Mouse (Mus musculus): ENCODE measurements at regions not wholly inside any gene's neighbourhood (a gene's known extent, or its start where the extent isn't known, plus 50 kb on each side); places are given as distances from the start of the nearest gene placed in this dataset.

DNA sequence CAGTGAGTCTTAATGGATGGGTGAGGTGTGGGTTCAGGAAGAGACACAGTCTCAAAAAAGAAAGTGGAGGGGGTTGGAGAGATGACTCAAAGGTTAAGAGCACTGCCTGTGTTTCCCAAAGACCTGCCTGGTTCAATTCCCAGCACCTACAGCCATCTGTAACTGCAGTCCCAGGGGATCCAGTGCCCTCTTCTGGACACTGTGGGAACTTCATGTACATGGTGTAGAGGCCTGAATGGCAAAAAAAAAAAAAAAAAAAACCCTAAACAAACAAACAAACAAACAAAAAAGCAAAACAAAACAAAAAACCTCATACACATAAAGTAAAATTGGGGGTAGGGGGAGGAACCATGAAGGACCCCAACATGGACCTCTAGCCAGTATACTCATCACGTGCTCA, 68.2 kb upstream of the Dhx40 start:
- peak; percentile 44 for DNase-seq (ENCODE audit: low read depth, low spot score)
- H3K27me3 ChIP-seq (ENCODE audit: control insufficient read depth in 1 of 2, insufficient read depth in 2 of 2, low read length in 2 of 2), result no peaks in the 10 kb centered on the region; a peak in 1 of 4 replicates
- no peaks in the 10 kb centered on the region for H3K79me2 ChIP-seq (ENCODE audit: control insufficient read depth, insufficient read depth, low read length, poor library complexity)
- H3K9me3 ChIP-seq (replicated peaks; ENCODE audit: insufficient read depth, low read length), result no peaks in the 10 kb centered on the region
- H3K9ac ChIP-seq (ENCODE audit: control insufficient read depth, low read depth, low read length, poor library complexity, severe bottlenecking), result no peak overlapping the region
- peaks cover 20 to 30% of the 10 kb centered on the region in 2 experiments for H3K4me1 ChIP-seq (ENCODE audit: control insufficient read depth in 1 of 2, insufficient read depth in 2 of 2, low read length in 2 of 2)
- peaks cover 0 to 26% of the 10 kb centered on the region in 2 experiments; a peak in 2 of 4 replicates for H3K36me3 ChIP-seq (ENCODE audit: control insufficient read depth in 1 of 2, insufficient read depth in 2 of 2, low read length in 2 of 2)
- H3K4me3 ChIP-seq (ENCODE audit: control insufficient read depth in 1 of 2, insufficient read depth in 1 of 2, low read depth in 2 of 2, low read length in 2 of 2), result no peak overlapping the region
- TF ChIP-seq CTCF (IDR thresholded peaks at IDR 0.05 in 2 of 3, conservative IDR thresholded peaks at IDR 0.05 in 1 of 3; ENCODE audit: control insufficient read depth in 1 of 3, insufficient read depth in 1 of 3, low read depth in 2 of 3, low read length in 3 of 3, poor library complexity in 1 of 3, severe bottlenecking in 1 of 3) (peak; percentile 53 to 62 (median 56)), SMC3 (IDR thresholded peaks at IDR 0.05; ENCODE audit: low read depth, low read length) (peak; percentile 47), E2F4 (IDR thresholded peaks at IDR 0.05; ENCODE audit: borderline replicate concordance, low read depth, low read length) (no peak), ZC3H11A (IDR thresholded peaks at IDR 0.05; ENCODE audit: low read depth, low read length) (peak; percentile 25; the same call in 1 of the 2 replicates), NRF1 (IDR thresholded peaks at IDR 0.05; ENCODE audit: insufficient read depth, low read depth, low read length, poor library complexity, severe bottlenecking) (no peak), RAD21 (IDR thresholded peaks at IDR 0.05; ENCODE audit: low read depth, low read length) (peak; percentile 39), ZNF384 (IDR thresholded peaks at IDR 0.05; ENCODE audit: low read depth, low read length) (peak; percentile 79)
- no peak overlapping the region for H3K27ac ChIP-seq (ENCODE audit: control insufficient read depth, low read depth, low read length)

DNA sequence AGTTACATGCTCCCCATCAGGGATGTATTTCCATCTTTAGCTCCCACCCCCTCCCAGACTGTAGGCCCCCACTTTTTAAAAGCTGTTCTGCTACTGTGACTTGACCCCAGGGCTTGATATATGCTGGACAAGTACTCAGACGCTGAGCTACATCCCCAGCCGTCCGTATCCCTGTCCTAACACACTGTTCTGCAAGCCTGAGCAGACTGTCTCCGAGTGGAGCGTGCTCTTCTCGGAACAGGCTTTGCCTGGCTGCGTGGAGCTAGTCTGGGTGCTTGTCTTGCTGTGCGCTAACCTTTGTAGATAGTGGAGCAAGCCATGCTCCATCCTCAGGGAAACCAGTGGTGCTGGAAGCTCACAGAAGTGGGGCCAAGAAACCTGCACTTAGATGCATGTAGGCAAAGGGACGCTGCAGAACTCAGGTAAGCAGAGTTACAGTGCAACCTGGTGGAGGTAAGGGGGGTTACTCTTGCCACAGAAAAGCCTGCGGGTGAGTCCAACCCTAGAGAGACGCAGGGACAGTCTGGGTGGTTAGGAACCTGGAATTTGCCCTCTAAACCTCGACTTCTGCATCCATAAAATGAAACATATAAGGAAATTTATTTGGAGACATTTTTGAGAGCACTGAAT, 67.2 kb upstream of the Dhx40 start:
- no peak overlapping the region for H3K9ac ChIP-seq (ENCODE audit: control insufficient read depth, low read depth, low read length, poor library complexity, severe bottlenecking)
- H3K79me2 ChIP-seq (ENCODE audit: control insufficient read depth, insufficient read depth, low read length, poor library complexity), result no peaks in the 10 kb centered on the region
- peaks cover 20 to 30% of the 10 kb centered on the region in 2 experiments for H3K4me1 ChIP-seq (ENCODE audit: control insufficient read depth in 1 of 2, insufficient read depth in 2 of 2, low read length in 2 of 2)
- peaks cover 0 to 26% of the 10 kb centered on the region in 2 experiments; a peak in 2 of 4 replicates for H3K36me3 ChIP-seq (ENCODE audit: control insufficient read depth in 1 of 2, insufficient read depth in 2 of 2, low read length in 2 of 2)
- no peak for DNase-seq (ENCODE audit: low read depth, low spot score)
- H3K4me3 ChIP-seq (ENCODE audit: control insufficient read depth in 1 of 2, insufficient read depth in 1 of 2, low read depth in 2 of 2, low read length in 2 of 2), result no peak overlapping the region
- H3K27ac ChIP-seq (ENCODE audit: control insufficient read depth, low read depth, low read length), result no peak overlapping the region
- peak; percentile 5 for TF ChIP-seq RAD21 (IDR thresholded peaks at IDR 0.05; ENCODE audit: low read depth, low read length)
- 0 out of 2 replicates have a peak, but pooled peaks have one; percentile 6 for TF ChIP-seq SMC3 (IDR thresholded peaks at IDR 0.05; ENCODE audit: low read depth, low read length)
- no peak for TF ChIP-seq MAFK (IDR thresholded peaks at IDR 0.05; ENCODE audit: borderline replicate concordance, low read depth, low read length)
- no peaks in the 10 kb centered on the region for H3K9me3 ChIP-seq (replicated peaks; ENCODE audit: insufficient read depth, low read length)
- no peaks in the 10 kb centered on the region for H3K27me3 ChIP-seq (ENCODE audit: control insufficient read depth in 1 of 2, insufficient read depth in 2 of 2, low read length in 2 of 2)

DNA sequence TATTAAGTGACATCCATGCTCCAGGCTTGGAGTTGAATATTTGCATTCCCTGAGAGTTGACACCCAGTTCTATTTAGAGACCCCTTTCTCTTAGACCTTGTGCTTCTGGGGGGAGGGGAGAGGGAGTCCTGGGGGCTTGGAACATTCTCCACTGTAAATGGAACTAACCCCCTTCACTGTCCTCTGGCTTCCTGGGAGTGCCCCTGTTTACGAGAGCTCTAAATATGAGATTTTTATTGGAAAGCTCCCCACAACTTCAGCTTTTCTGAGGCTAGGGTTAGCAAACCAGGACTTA, 65.8 kb upstream of the Dhx40 start:
- Histone ChIP-seq H3K4me1 (ENCODE audit: control insufficient read depth in 1 of 2, insufficient read depth in 2 of 2, low read length in 2 of 2) (peaks cover 20 to 30% of the 10 kb centered on the region in 2 experiments), H3K9ac (ENCODE audit: control insufficient read depth, low read depth, low read length, poor library complexity, severe bottlenecking) (no peak overlapping the region), H3K9me3 (replicated peaks; ENCODE audit: insufficient read depth, low read length) (no peaks in the 10 kb centered on the region), H3K79me2 (ENCODE audit: control insufficient read depth, insufficient read depth, low read length, poor library complexity) (no peaks in the 10 kb centered on the region), H3K4me3 (ENCODE audit: control insufficient read depth in 1 of 2, insufficient read depth in 1 of 2, low read depth in 2 of 2, low read length in 2 of 2) (no peak overlapping the region), H3K36me3 (ENCODE audit: control insufficient read depth in 1 of 2, insufficient read depth in 2 of 2, low read length in 2 of 2) (peaks cover 0 to 26% of the 10 kb centered on the region in 2 experiments; a peak in 2 of 4 replicates), H3K27ac (ENCODE audit: control insufficient read depth, low read depth, low read length) (no peak overlapping the region), H3K27me3 (ENCODE audit: control insufficient read depth in 1 of 2, insufficient read depth in 2 of 2, low read length in 2 of 2) (no peaks in the 10 kb centered on the region)
- TF ChIP-seq MXI1 (IDR thresholded peaks at IDR 0.05; ENCODE audit: low read depth, low read length) (0 out of 2 replicates have a peak, but pooled peaks have one; percentile 12), ELF1 (IDR thresholded peaks at IDR 0.05; ENCODE audit: low read depth, low read length) (no peak)
- no peak for DNase-seq (ENCODE audit: low read depth, low spot score)

All from MEL (cell line).